Mouse (Mus musculus): ENCODE data around the gene Rnase1. TPM values are rescaled to one million over a fixed set of nuclear protein-coding genes. Genes with fewer than 3 reads are reported as not detected.
"Not testable (repeated sequence)": the region's sequence is repeated elsewhere in the genome, so short reads cannot be mapped to it uniquely, and the experiment has no call there.

Rnase1 gene
- polyA plus RNA-seq, 1 experiment = 6.4 TPM

GRCm38 (mm10) chr14:51165435-51165834 is 18.9 kb upstream of the Rnase1 start:
- Histone ChIP-seq H3K36me3 (ENCODE audit: control insufficient read depth, insufficient read depth, low read length) (no peaks in the 10 kb centered on the region), H3K4me3 (ENCODE audit: control insufficient read depth, insufficient read depth, low read length) (no peak overlapping the region), H3K4me1 (replicated peaks; ENCODE audit: control insufficient read depth, insufficient read depth, low read length) (no peaks in the 10 kb centered on the region), H3K27me3 (ENCODE audit: control insufficient read depth, insufficient read depth, low read length) (no peaks in the 10 kb centered on the region), H3K27ac (ENCODE audit: control insufficient read depth, insufficient read depth, low read length) (no peak overlapping the region)
- WGBS = 100% methylated on average over 1 of the region's 1 CpGs
- TF ChIP-seq POLR2A (IDR thresholded peaks at IDR 0.05; ENCODE audit: control insufficient read depth, extremely low read depth, insufficient read depth, low read length, poor library complexity) (no peak), CTCF (IDR thresholded peaks at IDR 0.05; ENCODE audit: borderline replicate concordance, control insufficient read depth, extremely low read depth, insufficient read depth, low read length, poor library complexity) (no peak)
- no peak for DNase-seq

GRCm38 (mm10) chr14:51163323-51163722 is 16.7 kb upstream of the Rnase1 start:
- WGBS = 68% methylated on average over 6 of the region's 6 CpGs
- H3K36me3 ChIP-seq (ENCODE audit: control insufficient read depth, insufficient read depth, low read length); H3K27me3 ChIP-seq (ENCODE audit: control insufficient read depth, insufficient read depth, low read length): not testable (repeated sequence)

GRCm38 (mm10) chr14:51161976-51162375 is 15.4 kb upstream of the Rnase1 start, which contains the start of gene Rnase2b:
Rnase2b (plus strand) TSS chr14:51162260.
- H3K4me1 ChIP-seq (replicated peaks; ENCODE audit: control insufficient read depth, insufficient read depth, low read length); H3K27ac ChIP-seq (ENCODE audit: control insufficient read depth, insufficient read depth, low read length); H3K36me3 ChIP-seq (ENCODE audit: control insufficient read depth, insufficient read depth, low read length); H3K4me3 ChIP-seq (ENCODE audit: control insufficient read depth, insufficient read depth, low read length); H3K27me3 ChIP-seq (ENCODE audit: control insufficient read depth, insufficient read depth, low read length); DNase-seq: not testable (repeated sequence)
- WGBS = 99% methylated on average over 3 of the region's 3 CpGs

More at GRCm38 (mm10) chr14:51163323-51163722, 16.7 kb upstream of the Rnase1 start:
- not testable (repeated sequence) for H3K27ac ChIP-seq (ENCODE audit: control insufficient read depth, insufficient read depth, low read length); DNase-seq; H3K4me3 ChIP-seq (ENCODE audit: control insufficient read depth, insufficient read depth, low read length); H3K4me1 ChIP-seq (replicated peaks; ENCODE audit: control insufficient read depth, insufficient read depth, low read length)

DNA sequence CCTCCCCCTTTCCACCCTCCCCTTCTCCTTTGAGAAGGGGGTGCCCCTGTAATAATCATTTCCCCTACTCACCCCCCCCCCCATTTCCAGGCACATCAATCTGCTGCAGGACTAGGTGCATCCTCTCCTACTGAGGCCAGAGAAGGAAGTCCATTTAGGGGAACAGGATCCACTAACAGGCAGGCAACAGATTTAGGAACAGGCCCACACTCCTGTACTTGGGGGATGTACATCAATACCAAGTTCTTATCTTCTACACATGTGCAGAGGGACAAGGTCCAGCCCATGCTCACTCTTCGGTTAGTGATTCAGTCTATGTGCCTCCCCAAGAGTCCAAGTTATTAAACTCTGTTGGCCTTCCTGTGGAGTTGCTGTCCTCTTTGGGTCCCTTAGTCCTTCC is 10.5 kb upstream of the Rnase1 start:
- WGBS = 88% methylated on average over 1 of the region's 1 CpGs
- Histone ChIP-seq H3K4me1 (replicated peaks; ENCODE audit: control insufficient read depth, insufficient read depth, low read length) (no peaks in the 10 kb centered on the region), H3K36me3 (ENCODE audit: control insufficient read depth, insufficient read depth, low read length) (no peaks in the 10 kb centered on the region), H3K27ac (ENCODE audit: control insufficient read depth, insufficient read depth, low read length) (no peak overlapping the region), H3K27me3 (ENCODE audit: control insufficient read depth, insufficient read depth, low read length) (no peaks in the 10 kb centered on the region), H3K4me3 (ENCODE audit: control insufficient read depth, insufficient read depth, low read length) (no peak overlapping the region)
- DNase-seq = no peak
- TF ChIP-seq CTCF (IDR thresholded peaks at IDR 0.05; ENCODE audit: borderline replicate concordance, control insufficient read depth, extremely low read depth, insufficient read depth, low read length, poor library complexity) = no peak
- TF ChIP-seq POLR2A (IDR thresholded peaks at IDR 0.05; ENCODE audit: control insufficient read depth, extremely low read depth, insufficient read depth, low read length, poor library complexity) = no peak

GRCm38 (mm10) chr14:51156736-51157068 is 10.1 kb upstream of the Rnase1 start:
- no peak overlapping the region for H3K4me3 ChIP-seq (ENCODE audit: control insufficient read depth, insufficient read depth, low read length)
- H3K4me1 ChIP-seq (replicated peaks; ENCODE audit: control insufficient read depth, insufficient read depth, low read length) = no peaks in the 10 kb centered on the region
- no peak for TF ChIP-seq POLR2A (IDR thresholded peaks at IDR 0.05; ENCODE audit: control insufficient read depth, extremely low read depth, insufficient read depth, low read length, poor library complexity)
- no peak for TF ChIP-seq CTCF (IDR thresholded peaks at IDR 0.05; ENCODE audit: borderline replicate concordance, control insufficient read depth, extremely low read depth, insufficient read depth, low read length, poor library complexity)
- no peaks in the 10 kb centered on the region for H3K36me3 ChIP-seq (ENCODE audit: control insufficient read depth, insufficient read depth, low read length)
- no peak for DNase-seq
- 41% methylated on average over 4 of the region's 4 CpGs for WGBS
- no peaks in the 10 kb centered on the region for H3K27me3 ChIP-seq (ENCODE audit: control insufficient read depth, insufficient read depth, low read length)
- no peak overlapping the region for H3K27ac ChIP-seq (ENCODE audit: control insufficient read depth, insufficient read depth, low read length)

DNA sequence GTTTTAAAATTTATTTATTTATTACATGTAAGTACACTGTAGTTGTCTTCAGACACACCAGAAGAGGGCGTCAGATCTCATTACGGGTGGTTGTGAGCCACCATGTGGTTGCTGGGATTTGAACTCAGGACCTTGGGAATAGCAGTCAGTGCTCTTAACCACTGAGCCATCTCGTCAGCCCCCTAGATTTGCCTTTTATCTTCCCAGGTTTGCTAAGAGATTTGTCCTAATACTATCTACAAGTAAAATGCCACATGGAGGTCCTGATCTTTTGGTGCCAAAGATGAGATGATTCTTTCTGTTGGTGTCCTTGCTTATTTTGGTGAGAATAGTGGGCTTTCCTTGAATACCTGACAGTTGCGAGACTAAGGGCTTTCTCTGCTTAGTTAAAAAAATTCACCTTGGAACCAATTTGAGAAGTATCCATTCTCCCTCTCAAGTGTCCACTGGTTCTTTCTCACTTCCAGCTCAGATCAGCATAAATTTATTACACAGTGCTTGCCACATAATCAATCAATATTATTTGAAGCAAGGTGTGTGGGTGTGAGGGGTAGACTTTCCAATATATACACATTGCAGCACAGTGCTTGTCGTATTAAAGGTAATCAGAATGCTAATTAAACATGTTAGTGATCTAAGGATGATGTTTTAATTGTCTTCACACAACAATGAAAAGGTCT is 9.6 kb upstream of the Rnase1 start:
- no peaks in the 10 kb centered on the region for H3K27me3 ChIP-seq (ENCODE audit: control insufficient read depth, insufficient read depth, low read length)
- TF ChIP-seq CTCF (IDR thresholded peaks at IDR 0.05; ENCODE audit: borderline replicate concordance, control insufficient read depth, extremely low read depth, insufficient read depth, low read length, poor library complexity) (no peak), POLR2A (IDR thresholded peaks at IDR 0.05; ENCODE audit: control insufficient read depth, extremely low read depth, insufficient read depth, low read length, poor library complexity) (no peak)
- no peak for DNase-seq
- 89% methylated on average over 5 of the region's 5 CpGs for WGBS
- H3K4me3 ChIP-seq (ENCODE audit: control insufficient read depth, insufficient read depth, low read length) = no peak overlapping the region
- no peaks in the 10 kb centered on the region for H3K4me1 ChIP-seq (replicated peaks; ENCODE audit: control insufficient read depth, insufficient read depth, low read length)
- H3K36me3 ChIP-seq (ENCODE audit: control insufficient read depth, insufficient read depth, low read length) = no peaks in the 10 kb centered on the region
- H3K27ac ChIP-seq (ENCODE audit: control insufficient read depth, insufficient read depth, low read length) = no peak overlapping the region

DNA sequence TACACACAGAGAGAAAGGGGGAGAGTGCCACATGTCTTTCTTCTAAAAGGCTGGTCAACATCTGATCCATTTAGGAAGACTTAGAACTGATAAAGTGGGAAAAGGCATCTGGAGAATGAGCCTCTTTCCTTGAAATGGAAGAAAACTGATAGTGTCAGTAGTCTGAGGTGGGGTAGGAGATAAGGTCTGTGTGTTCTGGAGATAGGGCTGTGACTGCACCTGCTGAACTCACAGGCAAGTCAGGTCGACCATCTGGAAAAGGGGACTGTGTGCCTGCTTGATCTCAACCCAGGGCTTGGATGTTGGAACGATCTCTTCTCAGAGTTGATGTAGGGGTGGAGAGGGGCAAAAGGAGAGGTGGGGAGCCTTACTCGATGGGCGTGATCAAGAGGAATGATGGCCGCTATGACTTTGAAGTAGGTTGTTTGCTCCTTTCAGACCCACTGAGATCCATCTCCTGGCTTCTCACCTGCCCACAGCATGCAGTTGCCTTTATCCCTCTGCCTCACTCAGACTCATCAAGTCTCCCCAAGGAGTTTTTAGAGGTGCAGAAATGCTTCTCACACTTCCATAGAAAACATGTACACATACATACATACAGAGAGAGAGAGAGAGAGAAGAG is 5.8 kb upstream of the Rnase1 start:
- no peaks in the 10 kb centered on the region for H3K27me3 ChIP-seq (ENCODE audit: control insufficient read depth, insufficient read depth, low read length)
- DNase-seq = no peak
- no peaks in the 10 kb centered on the region for H3K36me3 ChIP-seq (ENCODE audit: control insufficient read depth, insufficient read depth, low read length)
- TF ChIP-seq POLR2A (IDR thresholded peaks at IDR 0.05; ENCODE audit: control insufficient read depth, extremely low read depth, insufficient read depth, low read length, poor library complexity) = no peak
- H3K4me1 ChIP-seq (replicated peaks; ENCODE audit: control insufficient read depth, insufficient read depth, low read length) = no peaks in the 10 kb centered on the region
- WGBS = 84% methylated on average over 5 of the region's 5 CpGs
- H3K4me3 ChIP-seq (ENCODE audit: control insufficient read depth, insufficient read depth, low read length) = no peak overlapping the region
- no peak overlapping the region for H3K27ac ChIP-seq (ENCODE audit: control insufficient read depth, insufficient read depth, low read length)

Data from thymus, adult 2 months (tissue).